Mouse (Mus musculus) heart, postnatal 4 days (tissue): ENCODE data around the gene Hist2h3c2. TPM values are rescaled to one million over a fixed set of nuclear protein-coding genes. Genes with fewer than 3 reads are reported as not detected.
A peak's percentile ranks its signal among the peaks of the same experiment; 100 is the strongest.
"Not testable (repeated sequence)": the region's sequence is repeated elsewhere in the genome, so short reads cannot be mapped to it uniquely, and the experiment has no call there.

Experiments
- DNase-seq: peaks from one replicate; pipeline ENCODE4 v3.0.0; 2021
- total RNA-seq, 2 experiments: library from RNA; stranded (reverse); gene quantifications; 2 replicates each; pipeline ENCODE4 v1.2.3; 2021

The Hist2h3c2 gene
- 100 to 1,000 TPM; 209 to 211 TPM for total RNA-seq

- DNase-seq, result peak; percentile 45
Observed at GRCm38 (mm10) chr3:96238954-96239793, at the start of gene Hist2h3c2. Gene Hist2h3c2, minus strand, starts transcription at chr3:96239127.

GRCm38 (mm10) chr3:96287334-96287733 is 48.4 kb upstream of the Hist2h3c2 start:
- not testable (repeated sequence) for DNase-seq

- peak; percentile 41 for DNase-seq
Observed at GRCm38 (mm10) chr3:96284457-96284856, 45.5 kb upstream of the Hist2h3c2 start.

- DNase-seq, result no peak
Observed at GRCm38 (mm10) chr3:96280660-96281059, 41.7 kb upstream of the Hist2h3c2 start.

GRCm38 (mm10) chr3:96277800-96278624 is 39.1 kb upstream of the Hist2h3c2 start:
- peak; percentile 96 for DNase-seq

- DNase-seq, result peak; percentile 49
Observed at GRCm38 (mm10) chr3:96277428-96277799, 38.5 kb upstream of the Hist2h3c2 start.

- no peak for DNase-seq
Observed at GRCm38 (mm10) chr3:96273591-96274465, 34.9 kb upstream of the Hist2h3c2 start.

- peak; percentile 87 for DNase-seq
Observed at GRCm38 (mm10) chr3:96269511-96270474, 30.9 kb upstream of the Hist2h3c2 start, which contains the start of gene Hist2h2bb. Gene Hist2h2bb, plus strand, starts transcription at chr3:96269752.

GRCm38 (mm10) chr3:96268776-96269378 is 29.9 kb upstream of the Hist2h3c2 start:
- DNase-seq, result not testable (repeated sequence)

GRCm38 (mm10) chr3:96268051-96268775 is 29.3 kb upstream of the Hist2h3c2 start, which contains the start of gene Hist2h3b:
Gene Hist2h3b, plus strand, starts transcription at chr3:96268654.
- peak; percentile 78 for DNase-seq

- DNase-seq, result no peak
Observed at GRCm38 (mm10) chr3:96267541-96267940, 28.6 kb upstream of the Hist2h3c2 start.

GRCm38 (mm10) chr3:96266132-96266710 is 27.3 kb upstream of the Hist2h3c2 start:
- no peak for DNase-seq

GRCm38 (mm10) chr3:96264404-96264949 is 25.6 kb upstream of the Hist2h3c2 start:
- no peak for DNase-seq

- peak; percentile 52 for DNase-seq
Observed at GRCm38 (mm10) chr3:96263558-96264403, 24.9 kb upstream of the Hist2h3c2 start.

GRCm38 (mm10) chr3:96262979-96263550 is 24.1 kb upstream of the Hist2h3c2 start, which contains the start of gene Hist2h4:
Gene Hist2h4, minus strand, starts transcription at chr3:96263311.
- peak; percentile 95 for DNase-seq

GRCm38 (mm10) chr3:96262216-96262875 is 23.4 kb upstream of the Hist2h3c2 start:
- peak; percentile 86 for DNase-seq

- DNase-seq, result no peak
Observed at GRCm38 (mm10) chr3:96261623-96262022, 22.7 kb upstream of the Hist2h3c2 start.
